Mouse (Mus musculus) ovary, adult 10 weeks (tissue): ENCODE results near the gene Olfr128. TPM values are rescaled to one million over a fixed set of nuclear protein-coding genes. Genes with fewer than 3 reads are reported as not detected.

Source experiments
- polyA plus RNA-seq: library from polyadenylated mRNA; stranded (reverse); fragments of 350-450 nt; fragmentation: Illumina TruSeq; extraction: RNeasy Lipid Tissue Mini Kit (QIAGEN cat#74804); gene quantifications from one replicate; pipeline ENCODE4 v1.2.3, GENCODE M21; 2014

Gene Olfr128
- not detected for polyA plus RNA-seq

DNA sequence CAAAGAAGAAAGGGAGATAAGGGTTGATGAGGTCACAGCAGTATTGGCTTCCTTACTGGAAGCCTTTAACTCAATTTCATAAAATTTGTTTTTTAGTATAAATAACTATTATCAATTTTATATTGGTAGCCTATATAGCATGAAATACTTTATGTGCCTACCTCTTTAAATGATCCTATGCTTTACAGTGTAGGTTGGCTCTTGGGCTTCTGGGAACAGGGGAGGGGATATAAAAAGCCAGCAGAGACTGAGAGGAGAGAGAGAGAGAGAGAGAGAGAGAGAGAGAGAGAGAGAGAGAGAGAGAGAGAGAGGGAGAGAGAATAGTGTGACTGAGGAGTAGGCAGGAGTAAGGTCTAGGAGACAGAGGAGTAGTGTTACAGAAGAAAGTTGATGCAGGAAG lies at the start of gene Olfr128:
Gene Olfr128 (plus strand): TSS at position 301 of the 400 bp plus-strand sequence.

DNA sequence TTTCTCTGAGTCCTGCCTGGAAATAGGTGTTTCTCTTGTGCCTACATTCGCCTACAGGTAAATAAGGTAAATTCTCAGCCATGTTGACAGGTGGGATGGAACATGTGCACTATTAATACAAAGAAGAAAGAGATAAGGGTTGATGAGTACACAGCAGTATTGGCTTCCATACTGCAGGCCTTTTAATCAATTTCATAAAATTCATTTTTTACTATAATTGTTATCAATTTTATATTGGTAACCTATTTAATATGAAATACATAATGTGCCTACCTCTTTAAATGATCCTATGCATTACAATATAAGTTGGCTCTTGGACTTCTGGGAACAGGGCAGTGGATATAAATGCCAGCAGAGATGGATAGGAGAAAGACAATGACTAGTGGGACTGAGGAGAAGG lies 20.2 kb upstream of the Olfr128 start, which contains the start of gene Olfr127:
Gene Olfr127 (plus strand): TSS at position 301 of the 400 bp plus-strand sequence.

DNA sequence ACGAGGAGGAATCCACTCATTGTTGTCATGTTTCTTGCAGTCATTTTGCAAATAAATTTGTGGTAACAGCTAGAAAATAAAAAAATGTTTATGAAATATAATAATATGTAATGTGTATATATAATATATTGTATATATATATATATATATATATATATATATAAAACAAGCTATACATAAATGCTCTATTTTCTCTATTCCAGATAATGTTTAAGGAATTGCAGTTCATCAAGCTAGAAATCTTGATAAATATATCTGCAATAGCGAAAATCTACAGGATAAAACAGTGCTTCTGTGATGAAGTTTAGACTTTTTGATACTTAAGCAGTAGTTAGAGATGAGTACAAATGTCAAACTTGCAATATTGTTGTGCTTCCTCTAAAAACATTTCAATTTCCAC lies 32.6 kb downstream of the Olfr128 start, which contains the start of gene Olfr761:
Gene Olfr761 (minus strand): TSS at position 101 of the 400 bp plus-strand sequence.

Other genes with a start within 250 kb of the Olfr128 start
- gene Olfr119, start 224.0 kb upstream of the Olfr128 start, polyA plus RNA-seq, result not detected
- gene Olfr120, start 198.7 kb upstream of the Olfr128 start, polyA plus RNA-seq, result not detected
- gene Olfr121, start 171.7 kb upstream of the Olfr128 start, polyA plus RNA-seq, result not detected
- gene Olfr122, start 151.9 kb upstream of the Olfr128 start, polyA plus RNA-seq, result not detected
- not detected for gene Olfr123, start 127.0 kb upstream of the Olfr128 start, polyA plus RNA-seq
- not detected for gene Olfr124, start 120.7 kb upstream of the Olfr128 start, polyA plus RNA-seq
- not detected for gene Olfr125, start 87.6 kb upstream of the Olfr128 start, polyA plus RNA-seq
- gene Olfr126, start 73.1 kb upstream of the Olfr128 start, polyA plus RNA-seq, result not detected
- not detected for gene Olfr127, start 20.1 kb upstream of the Olfr128 start, polyA plus RNA-seq
- gene Olfr761, start 32.5 kb downstream of the Olfr128 start, polyA plus RNA-seq, result not detected
- gene Olfr129, start 139.5 kb downstream of the Olfr128 start, polyA plus RNA-seq, result not detected
- not detected for gene Olfr130, start 143.4 kb downstream of the Olfr128 start, polyA plus RNA-seq
- not detected for gene Olfr131, start 168.1 kb downstream of the Olfr128 start, polyA plus RNA-seq
- gene Olfr132, start 214.0 kb downstream of the Olfr128 start, polyA plus RNA-seq, result not detected
- gene Olfr133, start 224.7 kb downstream of the Olfr128 start, polyA plus RNA-seq, result not detected